Mouse (Mus musculus) limb, embryonic 14.5 days (tissue): ENCODE measurements around the gene Slc25a10. TPM values are rescaled to one million over a fixed set of nuclear protein-coding genes. Genes with fewer than 3 reads are reported as not detected.

Experiments
- ATAC-seq: fragments of 200-750 bp; cut with Nextera tagmentation; 2 replicates; pipeline ENCODE4 v1.8.0; 2017; ENCODE audit warnings: low read depth, moderate number of reproducible peaks, moderate TSS enrichment; ENCODE audit not compliant: low FRiP score
- DNase-seq: peaks from one replicate; pipeline ENCODE4 v3.0.0-alpha.2; 2015; ENCODE audit warnings: low spot score
- H3K27ac ChIP-seq: fragments of 300-500 bp; sonication (generic); replicated peaks from 2 replicates; pipeline ENCODE4 v1.5.1; 2014; ENCODE audit warnings: low read depth, mild to moderate bottlenecking, low read length, moderate library complexity, mixed read lengths
- H3K27me3 ChIP-seq: fragments of 300-500 bp; sonication (generic); 2 replicates; pipeline ENCODE4 v1.6.1; 2014; ENCODE audit warnings: low read length, mixed read lengths; ENCODE audit not compliant: control insufficient read depth, insufficient read depth
- H3K36me3 ChIP-seq: fragments of 300-500 bp; sonication (generic); 2 replicates; pipeline ENCODE4 v1.6.1; 2014; ENCODE audit warnings: mild to moderate bottlenecking, low read length, moderate library complexity, mixed read lengths; ENCODE audit not compliant: control insufficient read depth, insufficient read depth
- H3K4me1 ChIP-seq: fragments of 300-500 bp; sonication (generic); 2 replicates; pipeline ENCODE4 v1.6.1; 2014; ENCODE audit warnings: antibody characterized with exemption, low read length, mixed read lengths; ENCODE audit not compliant: control insufficient read depth, insufficient read depth
- H3K4me2 ChIP-seq: fragments of 300-500 bp; sonication (generic); replicated peaks from 2 replicates; pipeline ENCODE4 v1.6.1; 2014; ENCODE audit warnings: low read depth, mild to moderate bottlenecking, low read length, moderate library complexity; ENCODE audit not compliant: severe bottlenecking
- H3K4me3 ChIP-seq: fragments of 300-500 bp; sonication (generic); replicated peaks from 2 replicates; pipeline ENCODE4 v1.5.1; 2014; ENCODE audit warnings: low read length
- H3K9ac ChIP-seq: fragments of 300-500 bp; sonication (generic); 2 replicates; pipeline ENCODE4 v1.6.1; 2014; ENCODE audit warnings: mild to moderate bottlenecking, low read depth, low read length, moderate library complexity; ENCODE audit not compliant: severe bottlenecking
- H3K9me3 ChIP-seq: fragments of 300-500 bp; sonication (generic); 2 replicates; pipeline ENCODE4 v1.6.1; 2016; ENCODE audit warnings: low read length; ENCODE audit not compliant: control insufficient read depth
- POLR2A ChIP-seq: fragments of 200-500 bp; IDR thresholded peaks from 2 replicates; pipeline ENCODE4 v1.8.0; 2012; ENCODE audit warnings: inconsistent platforms, mild to moderate bottlenecking, moderate library complexity, borderline replicate concordance; ENCODE audit not compliant: insufficient read depth, insufficient read length; ENCODE audit errors: extremely low read depth
- WGBS: fragments of 180-500 bp; shearing (Covaris S2); extraction: QIAGEN DNeasy Blood & Tissue Kit; methylation state at CpG from one replicate; pipeline ENCODE4 v1.1.7; 2014; 5-methylcytosine and 5-hydroxymethylcytosine counted together
- polyA plus RNA-seq, 2 experiments: library from polyadenylated mRNA; depleted of rRNA in 1 of 2; stranded (reverse) in 1 of 2; unstranded in 1 of 2; fragments of >200 nt; fragmentation: Nextera tagmentation in 1 of 2; extraction: Ambion mirVana in 1 of 2; gene quantifications; 2 replicates each; pipeline versions ENCODE4 v1.2.1 to v1.2.3; 2012 to 2014

Slc25a10 gene
- polyA plus RNA-seq, 2 experiments = 44.1 to 54.4 TPM

GRCm38 (mm10) chr11:120447179-120447578, 44.5 kb upstream of the Slc25a10 start:
- ATAC-seq (no peak), DNase-seq (no peak)
- Histone ChIP-seq H3K9ac (no peak overlapping the region), H3K36me3 (no peaks in the 10 kb centered on the region), H3K4me2 (no peak overlapping the region), H3K4me3 (no peak overlapping the region), H3K27me3 (no peaks in the 10 kb centered on the region), H3K4me1 (no peaks in the 10 kb centered on the region), H3K9me3 (no peaks in the 10 kb centered on the region), H3K27ac (no peak overlapping the region)
- 82% methylated on average over 7 of the region's 7 CpGs for WGBS
- no peak for TF ChIP-seq POLR2A

GRCm38 (mm10) chr11:120452246-120452645, 39.4 kb upstream of the Slc25a10 start:
- H3K27me3 ChIP-seq = no peaks in the 10 kb centered on the region
- WGBS = 67% methylated on average over 3 of the region's 3 CpGs
- no peak for ATAC-seq

GRCm38 (mm10) chr11:120453306-120453705, 38.3 kb upstream of the Slc25a10 start, which contains the start of gene Pde6g:
TSS of gene Pde6g (minus strand) at chr11:120453500.
- no peak within 1 kb of the TSS for H3K4me3 ChIP-seq
- no peak for DNase-seq
- no peak within 1 kb of the TSS for H3K27ac ChIP-seq
- H3K9me3 ChIP-seq = no peaks in the 10 kb centered on the region
- ATAC-seq = no peak
- 80% methylated on average over 4 of the region's 4 CpGs for WGBS
- no peak for TF ChIP-seq POLR2A
- H3K4me1 ChIP-seq = peaks cover 4% of the 10 kb centered on the region
- H3K27me3 ChIP-seq = no peaks in the 10 kb centered on the region
- H3K9ac ChIP-seq = no peak within 1 kb of the TSS; the same call in 1 of the 2 replicates
- H3K36me3 ChIP-seq = no peaks in the 10 kb centered on the region
- no peak within 1 kb of the TSS for H3K4me2 ChIP-seq

More at GRCm38 (mm10) chr11:120452246-120452645, 39.4 kb upstream of the Slc25a10 start:
- no peak overlapping the region for H3K27ac ChIP-seq
- H3K9ac ChIP-seq = no peak overlapping the region
- H3K9me3 ChIP-seq = no peaks in the 10 kb centered on the region
- no peak overlapping the region for H3K4me3 ChIP-seq
- no peak for DNase-seq
- peaks cover 3% of the 10 kb centered on the region for H3K4me1 ChIP-seq
- no peaks in the 10 kb centered on the region for H3K36me3 ChIP-seq
- no peak for TF ChIP-seq POLR2A
- no peak overlapping the region for H3K4me2 ChIP-seq

- H3K36me3 ChIP-seq = peaks cover 5% of the 10 kb centered on the region
- peaks cover 8% of the 10 kb centered on the region for H3K4me1 ChIP-seq
- no peak overlapping the region for H3K4me2 ChIP-seq
- DNase-seq (no peak), ATAC-seq (no peak)
- TF ChIP-seq POLR2A = no peak
- H3K4me3 ChIP-seq = no peak overlapping the region
- no peak overlapping the region for H3K9ac ChIP-seq
- 83% methylated on average over 4 of the region's 4 CpGs for WGBS
- no peaks in the 10 kb centered on the region for H3K27me3 ChIP-seq
- no peak overlapping the region for H3K27ac ChIP-seq
- H3K9me3 ChIP-seq = no peaks in the 10 kb centered on the region
Observed at GRCm38 (mm10) chr11:120454965-120455364, 36.7 kb upstream of the Slc25a10 start.

GRCm38 (mm10) chr11:120455413-120455812, 36.2 kb upstream of the Slc25a10 start:
- no peak for ATAC-seq
- no peak for TF ChIP-seq POLR2A
- H3K27me3 ChIP-seq = no peaks in the 10 kb centered on the region
- no peak overlapping the region for H3K9ac ChIP-seq
- WGBS = 97% methylated on average over 7 of the region's 7 CpGs
- DNase-seq = no peak
- no peaks in the 10 kb centered on the region for H3K9me3 ChIP-seq
- H3K36me3 ChIP-seq = peaks cover 8% of the 10 kb centered on the region
- H3K4me2 ChIP-seq = no peak overlapping the region
- no peak overlapping the region for H3K27ac ChIP-seq
- H3K4me3 ChIP-seq = no peak overlapping the region
- H3K4me1 ChIP-seq = peaks cover 8% of the 10 kb centered on the region

- Histone ChIP-seq H3K4me3 (peak overlapping the region; percentile 93), H3K27me3 (no peaks in the 10 kb centered on the region), H3K36me3 (peaks cover 27% of the 10 kb centered on the region), H3K9me3 (no peaks in the 10 kb centered on the region), H3K9ac (peak overlapping the region; percentile 85), H3K27ac (peak overlapping the region; percentile 68), H3K4me2 (peak overlapping the region; percentile 85), H3K4me1 (peaks cover 8% of the 10 kb centered on the region)
- no peak for DNase-seq
- no peak for TF ChIP-seq POLR2A
- ATAC-seq = no peak
- 34% methylated on average over 14 of the region's 14 CpGs for WGBS
Observed at GRCm38 (mm10) chr11:120457370-120457769, 34.3 kb upstream of the Slc25a10 start.
